Mouse (Mus musculus) stomach, embryonic 14.5 days (tissue): ENCODE data around the gene Apoe. TPM values are rescaled to one million over a fixed set of nuclear protein-coding genes. Genes with fewer than 3 reads are reported as not detected.

ENCODE experiments used
- ATAC-seq: fragments of 200-750 bp; cut with Nextera tagmentation; 2 replicates; pipeline ENCODE4 v1.8.0; 2017; ENCODE audit warnings: low read depth, moderate TSS enrichment; ENCODE audit not compliant: insufficient number of reproducible peaks, insufficient read depth, low FRiP score
- H3K27ac ChIP-seq: fragments of 300-500 bp; sonication (generic); 2 replicates; pipeline ENCODE4 v1.5.1; 2014; ENCODE audit warnings: mild to moderate bottlenecking, low read length, moderate library complexity, mixed read lengths
- H3K27me3 ChIP-seq: fragments of 300-500 bp; sonication (generic); 2 replicates; pipeline ENCODE4 v1.6.1; 2014; ENCODE audit warnings: low read length, control low read depth, mixed read lengths; ENCODE audit not compliant: control insufficient read depth, insufficient read depth
- H3K36me3 ChIP-seq: fragments of 300-500 bp; sonication (generic); 2 replicates; pipeline ENCODE4 v1.6.1; 2014; ENCODE audit warnings: mild to moderate bottlenecking, control low read depth, low read length, moderate library complexity, mixed read lengths; ENCODE audit not compliant: control insufficient read depth, insufficient read depth
- H3K4me1 ChIP-seq: fragments of 300-500 bp; sonication (generic); 2 replicates; pipeline ENCODE4 v1.6.1; 2014; ENCODE audit warnings: low read length, control low read depth, mixed read lengths; ENCODE audit not compliant: control insufficient read depth, insufficient read depth
- H3K4me2 ChIP-seq: fragments of 300-500 bp; sonication (generic); replicated peaks from 2 replicates; pipeline ENCODE4 v1.6.1; 2014; ENCODE audit warnings: low read depth, low read length, control low read depth
- H3K4me3 ChIP-seq: fragments of 300-500 bp; sonication (generic); 2 replicates; pipeline ENCODE4 v1.5.1; 2014; ENCODE audit warnings: low read depth, low read length, control low read depth
- H3K9ac ChIP-seq: fragments of 300-500 bp; sonication (generic); replicated peaks from 2 replicates; pipeline ENCODE4 v1.6.1; 2014; ENCODE audit warnings: low read depth, mild to moderate bottlenecking, control low read depth, low read length, moderate library complexity, mixed read lengths
- H3K9me3 ChIP-seq: fragments of 300-500 bp; sonication (generic); 2 replicates; pipeline ENCODE4 v1.6.1; 2016; ENCODE audit warnings: low read depth, low read length, control low read depth; ENCODE audit not compliant: control insufficient read depth
- WGBS: fragments of 180-500 bp; shearing (Covaris S2); extraction: QIAGEN DNeasy Blood & Tissue Kit; methylation state at CpG from one replicate; pipeline ENCODE4 v1.1.7; 2014; 5-methylcytosine and 5-hydroxymethylcytosine counted together
- polyA plus RNA-seq: library from polyadenylated mRNA; unstranded; fragments of >200 nt; fragmentation: Nextera tagmentation; extraction: Ambion mirVana; gene quantifications from 2 replicates; pipeline ENCODE4 v1.2.1, GENCODE M21; 2014

The Apoe gene
- polyA plus RNA-seq, 1 experiment from 2014 or later, result 291 TPM

- Histone ChIP-seq H3K27me3 (no peaks in the 10 kb centered on the region), H3K4me1 (peaks cover 19% of the 10 kb centered on the region), H3K4me3 (no peak overlapping the region), H3K4me2 (no peak overlapping the region), H3K9ac (no peak overlapping the region), H3K36me3 (peaks cover 7% of the 10 kb centered on the region), H3K9me3 (no peaks in the 10 kb centered on the region), H3K27ac (no peak overlapping the region)
- no peak for ATAC-seq
- WGBS, result 78% methylated on average over 4 of the region's 4 CpGs
These were observed 800 bp upstream of the Apoe start for GRCm38 (mm10) chr7:19699827-19700148.

- H3K9me3 ChIP-seq, result no peaks in the 10 kb centered on the region
- peak overlapping the region; percentile 19; the same call in 1 of the 2 replicates for H3K9ac ChIP-seq
- no peak overlapping the region for H3K27ac ChIP-seq
- peak overlapping the region; percentile 59 for H3K4me2 ChIP-seq
- H3K4me3 ChIP-seq, result peak overlapping the region; percentile 20
- no peaks in the 10 kb centered on the region for H3K27me3 ChIP-seq
- ATAC-seq, result no peak
- WGBS, result 2% methylated on average over 28 of the region's 28 CpGs
- peaks cover 19% of the 10 kb centered on the region for H3K4me1 ChIP-seq
- H3K36me3 ChIP-seq, result peaks cover 7% of the 10 kb centered on the region
These were observed 760 bp downstream of the Apoe start for GRCm38 (mm10) chr7:19697949-19698906.

- no peaks in the 10 kb centered on the region for H3K27me3 ChIP-seq
- 92% methylated on average over 34 of the region's 34 CpGs for WGBS
- H3K4me1 ChIP-seq, result peaks cover 20% of the 10 kb centered on the region
- H3K9me3 ChIP-seq, result no peaks in the 10 kb centered on the region
- no peak overlapping the region for H3K9ac ChIP-seq
- no peak overlapping the region for H3K4me2 ChIP-seq
- ATAC-seq, result no peak
- H3K36me3 ChIP-seq, result no peaks in the 10 kb centered on the region
- H3K4me3 ChIP-seq, result no peak overlapping the region
- H3K27ac ChIP-seq, result no peak overlapping the region
These were observed 2.6 kb downstream of the Apoe start for GRCm38 (mm10) chr7:19696336-19696873.

- WGBS, result 83% methylated on average over 6 of the region's 6 CpGs
- H3K4me1 ChIP-seq, result peaks cover 18% of the 10 kb centered on the region
These were observed 3.1 kb downstream of the Apoe start for GRCm38 (mm10) chr7:19695881-19696280.

DNA sequence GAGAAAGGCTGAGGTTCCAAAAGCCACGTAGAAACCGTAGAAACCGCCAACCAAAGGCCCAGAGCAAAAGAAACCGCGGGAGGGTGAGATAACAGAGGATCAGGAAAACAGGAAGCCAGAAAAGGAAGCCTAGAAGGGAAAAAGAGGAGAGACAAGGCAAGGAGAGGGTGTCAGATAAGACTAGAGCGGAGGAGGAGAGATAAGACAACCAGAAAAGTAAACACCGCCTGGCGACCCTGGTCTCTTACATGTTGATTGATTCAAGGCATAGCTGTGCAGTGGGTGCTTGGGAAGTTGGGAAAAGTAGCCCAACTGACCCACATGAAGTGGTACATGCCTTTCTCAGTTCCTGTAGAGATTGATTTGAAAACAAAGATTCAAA is 3.8 kb downstream of the Apoe start:
- Histone ChIP-seq H3K27ac (no peak overlapping the region), H3K27me3 (no peaks in the 10 kb centered on the region), H3K4me3 (no peak overlapping the region), H3K4me2 (no peak overlapping the region), H3K9me3 (no peaks in the 10 kb centered on the region), H3K9ac (no peak overlapping the region), H3K4me1 (peaks cover 16% of the 10 kb centered on the region), H3K36me3 (no peaks in the 10 kb centered on the region)
- no peak for ATAC-seq
- WGBS, result 27% methylated on average over 8 of the region's 8 CpGs

More at GRCm38 (mm10) chr7:19695881-19696280, 3.1 kb downstream of the Apoe start:
- no peaks in the 10 kb centered on the region for H3K36me3 ChIP-seq
- no peak for ATAC-seq
- H3K4me2 ChIP-seq, result no peak overlapping the region
- no peak overlapping the region for H3K9ac ChIP-seq
- no peaks in the 10 kb centered on the region for H3K9me3 ChIP-seq
- no peaks in the 10 kb centered on the region for H3K27me3 ChIP-seq
- no peak overlapping the region for H3K27ac ChIP-seq
- H3K4me3 ChIP-seq, result no peak overlapping the region

GRCm38 (mm10) chr7:19694336-19695212 is 4.4 kb downstream of the Apoe start:
- Histone ChIP-seq H3K9me3 (no peaks in the 10 kb centered on the region), H3K27me3 (no peaks in the 10 kb centered on the region), H3K4me3 (no peak overlapping the region), H3K9ac (no peak overlapping the region), H3K27ac (no peak overlapping the region), H3K4me2 (no peak overlapping the region), H3K4me1 (peaks cover 16% of the 10 kb centered on the region), H3K36me3 (no peaks in the 10 kb centered on the region)
- no peak for ATAC-seq
- 81% methylated on average over 10 of the region's 10 CpGs for WGBS

GRCm38 (mm10) chr7:19693421-19693820 is 5.6 kb downstream of the Apoe start:
- no peak for ATAC-seq
- 28% methylated on average over 10 of the region's 10 CpGs for WGBS
- Histone ChIP-seq H3K4me1 (peaks cover 4% of the 10 kb centered on the region; the same call in 1 of the 2 replicates), H3K36me3 (no peaks in the 10 kb centered on the region), H3K27me3 (no peaks in the 10 kb centered on the region), H3K9me3 (no peaks in the 10 kb centered on the region), H3K9ac (no peak overlapping the region), H3K4me2 (no peak overlapping the region), H3K27ac (no peak overlapping the region), H3K4me3 (no peak overlapping the region)
